Mouse (Mus musculus) liver, adult 2 months (tissue): ENCODE measurements around the gene Ovca2.

Experiments
- CTCF ChIP-seq: fragments of 200-500 bp; IDR thresholded peaks from 2 replicates; pipeline ENCODE4 v1.5.1; 2011; ENCODE audit warnings: low read depth, low read length, control low read depth
- POLR2A ChIP-seq: fragments of 200-500 bp; IDR thresholded peaks from 2 replicates; pipeline ENCODE4 v1.6.1; 2011; ENCODE audit warnings: low read length, control low read depth; ENCODE audit not compliant: insufficient read depth; ENCODE audit errors: extremely low read depth

DNA sequence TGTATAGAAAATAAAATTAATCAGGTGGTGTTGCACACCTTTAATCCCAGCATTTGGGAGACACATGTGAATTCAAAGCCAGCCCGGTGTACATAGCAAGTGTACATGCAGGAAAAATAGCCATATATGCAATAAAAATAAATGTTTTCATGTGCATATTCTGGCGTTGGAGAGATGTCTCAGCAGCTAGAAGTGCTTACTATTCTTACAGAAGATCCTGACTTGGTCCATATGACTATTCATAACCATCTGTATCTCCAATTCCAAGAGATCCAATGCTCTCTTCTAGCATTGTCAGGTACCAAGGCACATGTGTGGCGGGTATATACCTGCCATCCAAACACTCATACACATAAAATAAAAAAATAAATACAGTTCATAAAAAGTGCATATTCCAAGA lies 52.3 kb downstream of the Ovca2 start:
- TF ChIP-seq CTCF, result no peak
- TF ChIP-seq POLR2A, result no peak
